Mouse (Mus musculus) ES-E14 (cell line): ENCODE results near the gene Gm9821.

Experiments
- CHD2 ChIP-seq: IDR thresholded peaks from 2 replicates; pipeline ENCODE4 v1.6.1; 2014; ENCODE audit warnings: mild to moderate bottlenecking, low read depth, low read length, inconsistent platforms
- HCFC1 ChIP-seq: IDR thresholded peaks from 2 replicates; pipeline ENCODE4 v1.6.1; 2012; ENCODE audit warnings: low read length, inconsistent platforms, borderline replicate concordance; ENCODE audit not compliant: insufficient read depth
- ZC3H11A ChIP-seq: IDR thresholded peaks from 2 replicates; pipeline ENCODE4 v1.6.1; 2012; ENCODE audit warnings: low read depth, mild to moderate bottlenecking, inconsistent platforms, low read length, borderline replicate concordance
- ZNF384 ChIP-seq: IDR thresholded peaks from 2 replicates; pipeline ENCODE4 v1.6.1; 2012; ENCODE audit warnings: low read depth, low read length, inconsistent platforms

DNA sequence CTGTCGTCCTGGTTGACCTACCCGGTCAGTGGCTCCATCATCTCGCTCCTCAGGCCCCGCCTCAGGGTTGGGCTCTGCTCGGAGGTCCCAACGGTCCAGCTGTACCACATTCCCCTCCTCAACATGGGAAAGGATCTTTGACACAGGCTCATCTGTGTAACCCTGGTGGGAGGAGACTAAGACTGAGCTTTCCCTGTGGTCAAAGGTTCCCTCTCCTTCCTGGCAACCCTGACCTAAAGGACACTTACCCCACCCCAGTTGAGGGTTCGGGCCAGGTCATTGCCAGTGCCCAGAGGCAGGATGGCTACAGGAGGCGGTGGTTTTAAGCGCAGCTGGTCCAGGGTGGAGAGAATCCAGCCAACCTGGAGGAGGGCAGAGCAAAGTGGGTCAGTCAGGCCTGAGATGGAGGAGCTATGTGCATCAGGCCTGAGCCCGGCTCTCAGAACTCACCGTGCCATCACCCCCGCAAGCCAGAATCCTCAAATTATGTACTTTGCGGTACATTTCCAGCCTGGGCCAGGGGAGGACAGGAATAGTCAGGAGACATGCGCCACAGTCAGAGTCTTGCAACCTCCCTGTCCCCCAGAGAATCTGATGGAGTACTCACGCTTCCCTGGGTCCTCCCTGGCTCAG is 6.1 kb upstream of the Gm9821 start:
- no peak for TF ChIP-seq ZNF384
- TF ChIP-seq CHD2, result no peak
- TF ChIP-seq ZC3H11A, result no peak
- TF ChIP-seq HCFC1, result no peak
